Mouse (Mus musculus) megakaryocyte, embryonic 14.5 days (primary cell): ENCODE results near the gene Clint1.

ENCODE experiments used
- FLI1 ChIP-seq: IDR thresholded peaks from 2 replicates; pipeline ENCODE4 v1.6.1; 2012; ENCODE audit warnings: low read length, inconsistent platforms, mixed read lengths
- GATA1 ChIP-seq: IDR thresholded peaks from 3 replicates; pipeline ENCODE4 v1.6.1; 2012; ENCODE audit warnings: mixed read lengths, low read length, inconsistent platforms, borderline replicate concordance

- TF ChIP-seq GATA1 (no peak), FLI1 (no peak)
These were observed 91.4 kb downstream of the Clint1 start for GRCm38 (mm10) chr11:45943108-45943705.
